Mouse (Mus musculus) intestine, postnatal 0 days (tissue): ENCODE results near the gene Cdk2. TPM values are rescaled to one million over a fixed set of nuclear protein-coding genes. Genes with fewer than 3 reads are reported as not detected.

Experiments used
- ATAC-seq: fragments of 200-750 bp; cut with Nextera tagmentation; 2 replicates; pipeline ENCODE4 v1.8.0; 2017; ENCODE audit warnings: mild to moderate bottlenecking, moderate TSS enrichment, moderate library complexity
- H3K27ac ChIP-seq: fragments of 300-500 bp; sonication (generic); 2 replicates; pipeline ENCODE4 v1.5.1; 2014; ENCODE audit warnings: mild to moderate bottlenecking, low read depth, low read length, moderate library complexity
- H3K27me3 ChIP-seq: fragments of 300-500 bp; sonication (generic); replicated peaks from 2 replicates; pipeline ENCODE4 v1.6.1; 2014; ENCODE audit warnings: low read length, mixed read lengths; ENCODE audit not compliant: control insufficient read depth, insufficient read depth
- H3K36me3 ChIP-seq: fragments of 300-500 bp; sonication (generic); 2 replicates; pipeline ENCODE4 v1.6.1; 2014; ENCODE audit warnings: mild to moderate bottlenecking, moderate library complexity; ENCODE audit not compliant: control insufficient read depth, insufficient read depth
- H3K4me1 ChIP-seq: fragments of 300-500 bp; sonication (generic); replicated peaks from 2 replicates; pipeline ENCODE4 v1.6.1; 2014; ENCODE audit warnings: antibody characterized with exemption, low read length, mixed read lengths; ENCODE audit not compliant: control insufficient read depth, insufficient read depth
- H3K4me2 ChIP-seq: fragments of 300-500 bp; sonication (generic); replicated peaks from 2 replicates; pipeline ENCODE4 v1.6.1; 2014; ENCODE audit warnings: low read depth, mild to moderate bottlenecking, moderate library complexity
- H3K4me3 ChIP-seq: fragments of 300-500 bp; sonication (generic); 2 replicates; pipeline ENCODE4 v1.5.1; 2014; ENCODE audit warnings: low read depth, low read length
- H3K9ac ChIP-seq: fragments of 300-500 bp; sonication (generic); 2 replicates; pipeline ENCODE4 v1.6.1; 2014; ENCODE audit warnings: mild to moderate bottlenecking, low read depth, low read length
- H3K9me3 ChIP-seq: fragments of 300-500 bp; sonication (generic); 2 replicates; pipeline ENCODE4 v1.6.1; 2016; ENCODE audit warnings: mixed run types; ENCODE audit not compliant: control insufficient read depth
- CTCF ChIP-seq: sonication (generic); IDR thresholded peaks from 2 replicates; pipeline ENCODE4 v1.5.1; 2016; ENCODE audit warnings: low read depth, mild to moderate bottlenecking, control low read depth, antibody characterized with exemption, moderate library complexity
- WGBS: fragments of 180-500 bp; shearing (Covaris S2); extraction: QIAGEN DNeasy Blood & Tissue Kit; methylation state at CpG from one replicate; pipeline ENCODE4 v1.1.7; 2014; 5-methylcytosine and 5-hydroxymethylcytosine counted together
- polyA plus RNA-seq: library from polyadenylated mRNA; unstranded; fragments of >200 nt; fragmentation: Nextera tagmentation; extraction: Ambion mirVana; gene quantifications from 2 replicates; pipeline ENCODE4 v1.2.1, GENCODE M21; 2015

Gene Cdk2
- polyA plus RNA-seq, 1 experiment from 2014 or later, result 23.3 TPM

DNA sequence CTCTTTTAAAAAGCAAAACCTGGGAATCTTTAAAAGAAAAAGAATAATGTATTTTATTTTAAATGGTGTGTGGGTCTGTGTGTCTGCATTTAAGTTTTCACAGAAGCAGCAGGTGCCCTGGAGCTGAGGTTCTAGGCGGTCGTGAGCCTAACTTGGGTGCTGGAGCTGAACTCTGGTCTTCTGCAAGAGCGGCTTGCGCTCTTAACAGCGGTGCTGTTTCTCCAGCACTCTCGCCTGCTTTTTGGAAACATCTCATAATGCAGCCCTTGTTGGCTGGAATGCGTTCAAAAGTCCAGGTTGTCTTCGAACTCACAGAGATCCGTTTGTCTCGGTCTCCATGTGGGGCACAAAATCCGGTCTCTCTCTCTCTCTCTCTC is 474 bp upstream of the Cdk2 start:
- H3K4me3 ChIP-seq, result peak overlapping the region; percentile 86
- 8% methylated on average over 11 of the region's 11 CpGs for WGBS

DNA sequence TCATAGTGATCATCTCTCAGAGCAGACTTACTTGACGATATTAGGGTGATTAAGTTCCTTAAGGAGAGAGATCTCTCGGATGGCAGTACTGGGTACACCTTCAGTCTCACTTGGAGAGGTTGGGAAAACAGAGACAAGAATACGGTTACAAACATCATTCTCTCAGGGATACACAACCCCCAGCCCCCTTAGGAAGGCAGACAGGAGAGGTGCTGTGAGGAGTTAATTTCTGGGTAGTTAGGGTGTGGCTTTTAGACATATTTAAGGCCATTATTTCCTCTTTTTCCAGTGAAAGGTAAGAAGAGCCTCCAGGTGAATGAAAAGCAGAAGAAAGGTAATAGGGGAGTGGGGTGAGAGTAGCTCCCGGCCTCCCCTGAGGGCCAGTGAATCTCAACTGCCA is 936 bp downstream of the Cdk2 start, which contains the start of gene Pmel:
TSS of gene Pmel (plus strand) at position 301 of the 400 bp plus-strand sequence.
- WGBS, result 13% methylated on average over 4 of the region's 4 CpGs
- H3K4me1 ChIP-seq, result peaks cover 4% of the 10 kb centered on the region; the same call in 1 of the 2 replicates
- H3K9me3 ChIP-seq, result no peaks in the 10 kb centered on the region
- H3K27me3 ChIP-seq, result no peaks in the 10 kb centered on the region
- peak within 1 kb of the TSS; percentile 81 for H3K4me2 ChIP-seq
- peaks cover 15% of the 10 kb centered on the region; the same call in 1 of the 2 replicates for H3K36me3 ChIP-seq
- peak within 1 kb of the TSS; percentile 86 for H3K4me3 ChIP-seq
- no peak for TF ChIP-seq CTCF
- ATAC-seq, result no peak
- peak within 1 kb of the TSS; percentile 76 for H3K9ac ChIP-seq
- H3K27ac ChIP-seq, result peak within 1 kb of the TSS; percentile 89

More for the DNA sequence above, 474 bp upstream of the Cdk2 start:
- H3K27me3 ChIP-seq, result no peaks in the 10 kb centered on the region
- H3K36me3 ChIP-seq, result peaks cover 11% of the 10 kb centered on the region; the same call in 1 of the 2 replicates
- peaks cover 4% of the 10 kb centered on the region; the same call in 1 of the 2 replicates for H3K4me1 ChIP-seq
- no peaks in the 10 kb centered on the region for H3K9me3 ChIP-seq
- peak overlapping the region; percentile 24 for H3K9ac ChIP-seq
- peak overlapping the region; percentile 81 for H3K4me2 ChIP-seq
- TF ChIP-seq CTCF, result no peak
- ATAC-seq, result peak; percentile 26
- peak overlapping the region; percentile 89 for H3K27ac ChIP-seq

DNA sequence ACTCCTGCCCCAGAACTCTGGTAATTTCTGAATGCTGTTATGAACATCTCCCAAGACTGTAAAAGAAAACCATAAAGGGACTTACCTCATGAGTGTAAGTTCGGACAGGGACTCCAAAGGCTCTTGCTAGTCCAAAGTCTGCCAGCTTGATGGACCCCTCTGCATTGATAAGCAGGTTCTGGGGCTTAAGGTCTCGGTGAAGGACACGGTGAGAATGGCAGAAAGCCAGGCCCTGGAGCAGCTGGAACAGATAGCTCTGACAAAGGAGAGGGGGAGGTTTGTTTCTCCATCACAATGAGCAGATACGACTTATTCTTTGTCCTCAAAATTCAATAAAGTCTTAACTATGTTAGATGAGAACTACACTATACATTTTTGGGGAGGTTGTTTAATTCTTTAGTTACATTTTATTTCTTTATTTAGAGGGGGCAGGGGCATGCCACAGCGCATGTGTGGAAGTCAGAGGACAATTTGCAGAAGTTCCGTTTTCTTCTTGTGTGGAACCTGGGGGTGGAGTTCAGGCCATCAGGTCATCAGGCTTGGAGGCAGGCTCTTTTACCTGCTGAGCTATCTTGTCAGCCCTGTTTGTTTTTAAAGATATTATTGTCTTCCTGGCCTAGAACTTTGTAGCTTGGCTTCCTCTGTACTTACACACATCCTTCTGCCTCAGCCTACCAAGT is 2.4 kb downstream of the Cdk2 start:
- WGBS, result 50% methylated on average over 6 of the region's 6 CpGs
- no peak for TF ChIP-seq CTCF
- no peaks in the 10 kb centered on the region for H3K27me3 ChIP-seq
- H3K4me2 ChIP-seq, result no peak overlapping the region
- no peak overlapping the region for H3K27ac ChIP-seq
- no peak overlapping the region for H3K9ac ChIP-seq
- H3K9me3 ChIP-seq, result no peaks in the 10 kb centered on the region
- ATAC-seq, result no peak
- H3K36me3 ChIP-seq, result peaks cover 15% of the 10 kb centered on the region; the same call in 1 of the 2 replicates
- no peak overlapping the region for H3K4me3 ChIP-seq
- peaks cover 4% of the 10 kb centered on the region; the same call in 1 of the 2 replicates for H3K4me1 ChIP-seq

DNA sequence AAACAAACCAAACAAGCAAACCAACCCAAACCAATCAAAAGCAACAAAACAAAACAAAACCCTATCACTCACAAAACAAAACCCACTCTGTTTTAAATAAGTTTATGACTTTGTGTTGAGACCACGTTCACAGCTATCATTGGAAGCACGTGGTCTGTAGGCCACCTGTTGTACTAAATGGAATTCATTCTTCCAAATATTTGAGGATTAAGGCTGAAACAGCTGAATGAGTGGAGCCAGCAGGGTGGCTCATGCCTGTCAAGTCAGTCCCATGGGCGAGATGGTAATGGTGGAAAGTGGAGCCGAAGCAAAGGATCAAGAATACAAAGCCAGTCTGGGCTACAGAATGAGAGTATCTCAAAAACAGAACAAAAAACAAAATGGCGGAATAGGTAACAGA is 4.1 kb downstream of the Cdk2 start:
- Histone ChIP-seq H3K4me2 (no peak overlapping the region), H3K36me3 (peaks cover 15% of the 10 kb centered on the region; the same call in 1 of the 2 replicates), H3K27me3 (no peaks in the 10 kb centered on the region), H3K4me1 (peaks cover 8% of the 10 kb centered on the region; the same call in 1 of the 2 replicates), H3K4me3 (no peak overlapping the region), H3K9ac (no peak overlapping the region), H3K27ac (no peak overlapping the region), H3K9me3 (no peaks in the 10 kb centered on the region)
- 86% methylated on average over 5 of the region's 5 CpGs for WGBS
- no peak for ATAC-seq
- no peak for TF ChIP-seq CTCF

DNA sequence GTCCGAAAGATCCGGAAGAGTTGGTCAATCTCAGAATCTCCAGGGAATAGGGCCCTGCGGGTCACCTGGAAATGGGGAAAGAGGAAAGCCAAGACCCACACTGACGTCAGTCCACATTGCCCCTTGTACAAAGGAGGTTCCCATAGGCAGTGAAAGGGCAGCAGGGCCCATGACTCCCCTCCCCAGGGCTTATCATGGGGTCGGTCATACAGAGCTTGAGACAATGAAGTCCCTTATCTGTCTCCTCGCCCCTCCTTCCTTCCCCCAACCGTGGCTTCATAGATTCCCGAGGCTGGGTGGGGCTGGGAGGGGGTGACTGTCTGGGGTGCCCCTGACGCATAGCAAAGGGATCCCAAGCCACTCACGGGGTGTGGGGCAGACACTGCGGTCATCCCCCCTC is 5.2 kb downstream of the Cdk2 start:
- 57% methylated on average over 11 of the region's 11 CpGs for WGBS
- ATAC-seq, result no peak
- H3K27me3 ChIP-seq, result no peaks in the 10 kb centered on the region

DNA sequence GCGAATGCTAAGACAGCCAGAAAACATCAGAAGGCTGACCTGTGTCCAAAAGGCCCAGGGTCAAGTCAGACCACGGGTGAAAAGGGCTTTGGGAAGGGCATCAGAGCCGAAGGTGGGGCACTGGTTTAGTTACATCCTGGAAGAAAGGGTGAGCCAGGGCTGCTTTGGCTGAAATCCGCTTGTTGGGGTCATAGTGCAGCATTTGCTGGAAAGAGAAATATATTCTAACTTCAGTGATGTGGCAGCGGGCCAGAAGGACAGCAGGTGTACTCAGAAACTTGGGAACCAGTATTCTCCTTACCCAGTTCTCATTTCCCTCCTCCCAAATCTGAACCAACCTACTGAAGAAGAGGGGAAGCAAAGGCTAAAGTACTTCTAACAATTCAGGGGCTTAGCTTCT is 5.8 kb downstream of the Cdk2 start:
- Histone ChIP-seq H3K9me3 (no peaks in the 10 kb centered on the region), H3K9ac (no peak overlapping the region), H3K4me3 (no peak overlapping the region), H3K27ac (no peak overlapping the region), H3K4me1 (0 out of 2 replicates have a peak, but pooled peaks cover 3% of the 10 kb centered on the region), H3K4me2 (no peak overlapping the region), H3K27me3 (no peaks in the 10 kb centered on the region), H3K36me3 (peaks cover 15% of the 10 kb centered on the region; the same call in 1 of the 2 replicates)
- no peak for ATAC-seq
- WGBS, result 70% methylated on average over 5 of the region's 5 CpGs
- no peak for TF ChIP-seq CTCF

More for the DNA sequence above, 5.2 kb downstream of the Cdk2 start:
- H3K36me3 ChIP-seq, result peaks cover 15% of the 10 kb centered on the region; the same call in 1 of the 2 replicates
- no peak overlapping the region for H3K4me2 ChIP-seq
- no peak overlapping the region for H3K27ac ChIP-seq
- no peaks in the 10 kb centered on the region for H3K9me3 ChIP-seq
- H3K4me1 ChIP-seq, result 0 out of 2 replicates have a peak, but pooled peaks cover 3% of the 10 kb centered on the region
- no peak for TF ChIP-seq CTCF
- H3K4me3 ChIP-seq, result no peak overlapping the region
- no peak overlapping the region for H3K9ac ChIP-seq
